Mouse (Mus musculus) macrophage (primary cell): ENCODE measurements around the gene Pik3ca. TPM values are rescaled to one million over a fixed set of nuclear protein-coding genes. Genes with fewer than 3 reads are reported as not detected.

Experiments
- H3K27ac ChIP-seq: fragments of 350-480 bp; formaldehyde crosslinking; 2 replicates; pipeline ENCODE4 v1.9.0; 2021
- H3K36me3 ChIP-seq: fragments of 350-480 bp; formaldehyde crosslinking; 2 replicates; pipeline ENCODE4 v1.9.0; 2021; ENCODE audit errors: inconsistent target
- H3K4me3 ChIP-seq: fragments of 350-480 bp; formaldehyde crosslinking; 2 replicates; pipeline ENCODE4 v1.9.0; 2021; ENCODE audit errors: inconsistent target
- H3K79me2 ChIP-seq: fragments of 350-480 bp; formaldehyde crosslinking; 2 replicates; pipeline ENCODE4 v1.9.0; 2021; ENCODE audit errors: inconsistent target
- WGBS: methylation state at CpG from one replicate; pipeline ENCODE4 v1.1.7; 2026; ENCODE audit warnings: inconsistent platforms; ENCODE audit not compliant: missing documents; 5-methylcytosine and 5-hydroxymethylcytosine counted together
- polyA plus RNA-seq: library from polyadenylated mRNA; stranded (reverse); fragments of 250-400 nt; gene quantifications from 3 replicates; pipeline ENCODE4 v1.2.4, GENCODE M21; 2018; ENCODE audit warnings: inconsistent platforms

The Pik3ca gene
- polyA plus RNA-seq, 1 experiment from 2014 or later, result 25.9 TPM

DNA sequence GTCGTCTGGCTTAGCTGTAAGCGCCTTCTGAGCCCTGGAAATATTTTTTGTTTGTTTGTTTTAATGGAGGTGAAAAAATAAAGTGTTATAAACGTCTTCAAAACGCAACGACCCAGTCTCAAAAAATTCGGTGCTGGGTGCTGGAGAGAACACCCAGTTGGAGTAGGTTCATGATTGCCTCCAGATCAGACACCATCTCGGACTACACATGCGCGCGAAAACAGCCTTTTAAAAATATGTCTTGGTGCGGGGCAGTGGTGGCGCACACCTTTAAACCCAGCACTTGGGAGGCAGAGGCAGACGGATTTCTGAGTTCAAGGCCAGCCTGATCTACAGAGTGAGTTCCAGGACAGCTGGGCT is 113.7 kb downstream of the Pik3ca start:
- 1% methylated on average over 13 of the region's 13 CpGs for WGBS
- Histone ChIP-seq H3K79me2 (peaks cover 53% of the 10 kb centered on the region), H3K27ac (peak overlapping the region; percentile 66), H3K36me3 (peaks cover 18% of the 10 kb centered on the region), H3K4me3 (peak overlapping the region; percentile 85)

DNA sequence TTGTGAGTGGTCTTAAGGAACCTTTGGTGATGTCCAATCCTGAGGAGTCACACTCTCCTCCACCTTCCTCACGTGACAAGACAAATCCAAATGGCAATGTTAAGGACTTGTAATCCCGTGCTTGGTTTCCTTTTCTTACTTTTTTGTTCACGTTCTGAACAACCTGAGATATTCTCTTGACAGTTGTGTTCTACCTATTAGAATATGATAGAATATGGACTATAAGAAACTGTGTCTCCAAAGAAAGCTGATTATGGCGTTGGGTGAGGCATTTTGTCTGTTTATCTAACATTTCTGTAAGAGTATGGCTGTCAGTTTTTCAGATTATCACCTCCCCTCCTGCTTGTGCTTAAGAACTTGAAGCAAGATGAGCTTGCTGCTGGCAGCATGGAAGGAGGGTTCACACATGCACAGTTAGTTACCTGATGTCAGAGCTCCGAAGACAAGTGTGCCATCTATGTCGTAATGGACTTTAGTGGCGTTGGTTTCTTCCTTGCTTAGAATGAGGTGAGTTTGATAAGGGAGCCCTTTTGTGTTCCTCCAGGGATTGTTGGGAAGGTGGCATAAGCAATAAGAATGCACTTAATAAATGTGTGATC is 115.3 kb downstream of the Pik3ca start:
- no peak overlapping the region for H3K4me3 ChIP-seq

DNA sequence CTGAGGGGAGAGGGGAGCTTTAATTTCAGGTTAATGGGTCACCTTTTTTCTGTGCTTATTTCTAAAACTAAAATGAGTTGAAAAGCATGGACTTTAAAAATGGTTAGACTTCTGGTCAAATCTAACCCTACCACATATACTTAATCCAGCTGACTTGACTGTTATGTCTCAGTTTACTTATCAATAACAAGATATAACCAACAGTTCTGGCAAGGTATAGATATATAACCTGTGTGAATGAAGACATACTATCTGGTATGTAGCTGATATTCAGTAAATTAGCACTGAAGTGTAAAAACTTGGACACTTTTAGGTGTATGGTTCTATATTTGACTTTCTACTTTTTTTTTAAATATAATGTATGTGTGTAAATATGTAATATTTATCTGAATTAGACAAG is 116.1 kb downstream of the Pik3ca start:
- H3K27ac ChIP-seq, result no peak overlapping the region
- H3K36me3 ChIP-seq, result peaks cover 40% of the 10 kb centered on the region

More for the DNA sequence above, 115.3 kb downstream of the Pik3ca start:
- H3K79me2 ChIP-seq, result peaks cover 54% of the 10 kb centered on the region
- 86% methylated on average over 7 of the region's 7 CpGs for WGBS
- no peak overlapping the region for H3K27ac ChIP-seq
- peaks cover 33% of the 10 kb centered on the region for H3K36me3 ChIP-seq

More for the DNA sequence above, 116.1 kb downstream of the Pik3ca start:
- peaks cover 54% of the 10 kb centered on the region for H3K79me2 ChIP-seq
- no peak overlapping the region for H3K4me3 ChIP-seq

Other genes with a start within 250 kb of the Pik3ca start
- 10.9 to 16.7 TPM (median 15.7 TPM) in 3 replicates for gene Zmat3, start 31.7 kb upstream of the Pik3ca start, polyA plus RNA-seq
- not detected in 3 replicates for gene Kcnmb3, start 94.6 kb downstream of the Pik3ca start, polyA plus RNA-seq
- 23.5 to 31.2 TPM (median 26.8 TPM) in 3 replicates for gene Zfp639, start 112.6 kb downstream of the Pik3ca start, polyA plus RNA-seq
- 15.2 to 33.6 TPM (median 24.9 TPM) in 3 replicates for gene Mfn1, start 131.8 kb downstream of the Pik3ca start, polyA plus RNA-seq
- 2.9 to 6.5 TPM (median 6.1 TPM) in 3 replicates for gene Gnb4, start 218.9 kb downstream of the Pik3ca start, polyA plus RNA-seq